ENCODE assay signal across 32 mouse cellular contexts in the genomic region with DNA sequence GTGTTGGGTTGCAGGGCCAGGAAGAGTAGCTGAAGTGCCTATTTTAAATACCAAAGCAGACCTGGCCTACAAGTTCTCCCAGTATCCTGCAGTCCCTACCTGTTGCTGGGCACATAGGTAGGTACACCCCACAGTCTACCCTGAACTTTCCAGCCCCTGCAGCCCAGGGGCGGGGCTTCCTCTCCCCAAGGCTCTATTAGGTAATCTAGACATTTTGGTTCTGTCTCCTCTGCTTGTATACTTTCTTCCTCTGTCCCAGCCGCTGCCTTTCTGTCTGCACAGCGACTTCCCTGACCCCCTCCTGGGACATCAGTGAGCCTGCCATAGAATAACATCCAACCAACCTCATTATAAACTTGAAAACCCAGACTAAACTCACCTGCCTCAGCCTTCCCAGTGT. TPM values are rescaled to one million over a fixed set of nuclear protein-coding genes. Genes with fewer than 3 reads are reported as not detected.
DNase-seq lines count a peak whose midpoint lies in the region; ATAC-seq and TF ChIP-seq lines count a peak whose summit lies in the region.
"Had no signal": no experiment of that assay in that cellular context is flagged by ENCODE, and none has a peak within 500 bp of the region (broad histone marks: within the 10 kb centered on the region; RNA-seq: fewer than 3 reads in every experiment).

No protein-coding gene starts in this region.

- H3K36me3 ChIP-seq in heart, embryonic 10.5 days: peaks cover 71% of the 10 kb centered on the region
- H3K36me3 ChIP-seq in lung, embryonic 16.5 days (ENCODE audit: control insufficient read depth, insufficient read depth, low read length): peaks cover 31% of the 10 kb centered on the region
- peaks cover 49% of the 10 kb centered on the region for H3K36me3 ChIP-seq in limb, embryonic 15.5 days

- TF ChIP-seq CTCF in layer of hippocampus, adult 2 months (conservative IDR thresholded peaks at IDR 0.05): no peak

- H3K9me3 ChIP-seq in heart, embryonic 10.5 days: no peaks in the 10 kb centered on the region
- no peaks in the 10 kb centered on the region for H3K9me3 ChIP-seq in lung, embryonic 16.5 days (ENCODE audit: control insufficient read depth, low read length)
- H3K9me3 ChIP-seq in limb, embryonic 15.5 days: no peaks in the 10 kb centered on the region
- H3K9me3 ChIP-seq: G1E; heart, embryonic 15.5 days; hindbrain, embryonic 12.5 days; intestine, embryonic 15.5 days; liver, embryonic 13.5 days; midbrain, embryonic 10.5 days; neural tube, embryonic 12.5 days had no signal

- no peaks in the 10 kb centered on the region for H3K27me3 ChIP-seq in heart, embryonic 10.5 days (ENCODE audit: insufficient read depth, poor library complexity, severe bottlenecking)
- H3K27me3 ChIP-seq in lung, embryonic 16.5 days (ENCODE audit: control insufficient read depth, insufficient read depth, low read depth, low read length): no peaks in the 10 kb centered on the region
- H3K27me3 ChIP-seq in limb, embryonic 15.5 days: no peaks in the 10 kb centered on the region
- H3K27me3 ChIP-seq: CH12.LX; heart, embryonic 15.5 days; hindbrain, embryonic 12.5 days; intestine, embryonic 15.5 days; liver, embryonic 13.5 days; neural tube, embryonic 12.5 days had no signal

- peaks cover 51% of the 10 kb centered on the region for H3K4me1 ChIP-seq in heart, embryonic 10.5 days
- H3K4me1 ChIP-seq in lung, embryonic 16.5 days (replicated peaks; ENCODE audit: control insufficient read depth, insufficient read depth, low read length): peaks cover 41% of the 10 kb centered on the region
- H3K4me1 ChIP-seq in limb, embryonic 15.5 days: peaks cover 36% of the 10 kb centered on the region
- H3K4me1 ChIP-seq: hindbrain, embryonic 12.5 days; neural tube, embryonic 12.5 days had no signal

- intact Hi-C loops in heart, postnatal 25 days (cut with DNase I): loop anchor here (2.0 kb wide), 1 partner anchor 54 kb away; no protein-coding TSS in a partner anchor

- peak; percentile 26; the same call in 1 of the 2 replicates for ATAC-seq in lung, embryonic 16.5 days (ENCODE audit: low read depth)
- no peak for ATAC-seq in limb, embryonic 15.5 days (ENCODE audit: insufficient number of reproducible peaks, low FRiP score, low TSS enrichment, low read depth)
- ATAC-seq: forebrain, embryonic 14.5 days; hindbrain, postnatal 0 days; intestine, embryonic 15.5 days had no signal

- peak; percentile 29 to 58 for DNase-seq in adrenal gland, adult (ENCODE audit: inconsistent age in 2 of 2, low spot score in 1 of 2)
- no peak for DNase-seq in adrenal gland, postnatal 4 days (ENCODE audit: low spot score in 2 of 2)
- no peak for DNase-seq in heart, embryonic 10.5 days (ENCODE audit: low spot score)
- DNase-seq in heart, postnatal 25 days (ENCODE audit: low spot score): no peak
- DNase-seq in lung, adult 18-20 months: no peak
- no peak for DNase-seq in layer of hippocampus, adult 2 months (ENCODE audit: low spot score in 2 of 2)
- DNase-seq: adrenal gland, postnatal 25 days; cerebellum, adult 8-10 months; gastrocnemius, postnatal 14 days; heart, postnatal 36 days; kidney, adult 2 months; kidney, postnatal 4 days; liver, embryonic 13.5 days; lung, postnatal 10 days; right cerebral cortex, adult 18-20 months; right cerebral cortex, postnatal 4 days; thymus, adult 18-20 months; thymus, postnatal 25 days had no signal

- H3K4me2 ChIP-seq in lung, embryonic 16.5 days (ENCODE audit: low read depth, low read length): no peak overlapping the region
- no peak overlapping the region for H3K4me2 ChIP-seq in limb, embryonic 15.5 days
- H3K4me2 ChIP-seq: heart, embryonic 15.5 days; hindbrain, embryonic 12.5 days; intestine, embryonic 15.5 days; liver, embryonic 13.5 days; neural tube, embryonic 12.5 days had no signal

- H3K27ac ChIP-seq in heart, embryonic 10.5 days: 0 out of 2 replicates have a peak overlapping the region, but pooled peaks have one; percentile 4
- peak overlapping the region; percentile 79 for H3K27ac ChIP-seq in lung, embryonic 16.5 days (ENCODE audit: low read length)
- H3K27ac ChIP-seq in limb, embryonic 15.5 days: peak overlapping the region; percentile 51
- H3K27ac ChIP-seq in layer of hippocampus, adult 2 months: no peak overlapping the region
- H3K27ac ChIP-seq: heart, embryonic 15.5 days; hindbrain, embryonic 12.5 days; hindbrain, postnatal 0 days; kidney, postnatal 0 days; liver, embryonic 13.5 days; midbrain, embryonic 10.5 days; neural tube, embryonic 12.5 days; stomach, postnatal 0 days had no signal

- peak overlapping the region; percentile 34 for H3K9ac ChIP-seq in lung, embryonic 16.5 days (ENCODE audit: low read length)
- H3K9ac ChIP-seq in limb, embryonic 15.5 days: no peak overlapping the region
- H3K9ac ChIP-seq: heart, embryonic 15.5 days; hindbrain, embryonic 12.5 days; intestine, embryonic 15.5 days; liver, embryonic 13.5 days; neural tube, embryonic 12.5 days had no signal

- WGBS in heart, embryonic 10.5 days: 63% methylated on average over 3 of the region's 3 CpGs
- whole genome bisulfite sequencing in lung, embryonic 16.5 days: 63% methylated on average over 3 of the region's 3 CpGs
- 85% methylated on average over 3 of the region's 3 CpGs for WGBS in limb, embryonic 15.5 days

- H3K4me3 ChIP-seq in heart, embryonic 10.5 days: no peak overlapping the region
- no peak overlapping the region for H3K4me3 ChIP-seq in lung, embryonic 16.5 days (ENCODE audit: low read length)
- H3K4me3 ChIP-seq in limb, embryonic 15.5 days: no peak overlapping the region
- H3K4me3 ChIP-seq in layer of hippocampus, adult 2 months: no peak overlapping the region
- H3K4me3 ChIP-seq: heart, embryonic 15.5 days; hindbrain, embryonic 12.5 days; intestine, embryonic 15.5 days; liver, embryonic 13.5 days; midbrain, embryonic 10.5 days; myocyte; neural tube, embryonic 12.5 days had no signal

RNA-seq across cellular contexts. Expression of a gene that starts 9.7 kb away (rescaled TPM):
- total RNA-seq in adrenal gland, postnatal 4 days (2021): 10 to 100 TPM; 19.6 to 22.8 TPM
- 112 and 160 TPM in 2 replicates for polyA plus RNA-seq in heart, embryonic 10.5 days (2016; fragmentation: Nextera tagmentation; extraction: Ambion mirVana)
- 1 to 10 TPM; 3.2 to 4.0 TPM for total RNA-seq in heart, postnatal 25 days (2021)
- 134 and 144 TPM in 2 replicates for polyA plus RNA-seq in lung, embryonic 16.5 days (2015; fragmentation: Nextera tagmentation; extraction: Ambion mirVana)
- polyA plus RNA-seq in limb, embryonic 15.5 days (2015; fragmentation: Nextera tagmentation; extraction: Ambion mirVana): 84.3 and 89.8 TPM in 2 replicates
- total RNA-seq in layer of hippocampus, adult 2 months (2021): 1 to 10 TPM; 2.2 to 2.9 TPM

RNA-seq across cellular contexts. Expression of a gene that starts 27.1 kb away (rescaled TPM):
- 10 to 100 TPM; 26.7 to 31.9 TPM for total RNA-seq in adrenal gland, postnatal 4 days (2021)
- polyA plus RNA-seq in heart, embryonic 10.5 days (2016; fragmentation: Nextera tagmentation; extraction: Ambion mirVana): 36.6 and 42.9 TPM in 2 replicates
- total RNA-seq in heart, postnatal 25 days (2021): 1 to 10 TPM; 2.7 to 3.1 TPM
- polyA plus RNA-seq in lung, embryonic 16.5 days (2015; fragmentation: Nextera tagmentation; extraction: Ambion mirVana): 33.4 and 36.0 TPM in 2 replicates
- polyA plus RNA-seq in limb, embryonic 15.5 days (2015; fragmentation: Nextera tagmentation; extraction: Ambion mirVana): 41.4 and 42.8 TPM in 2 replicates
- 10 to 100 TPM; 12.0 to 16.2 TPM for total RNA-seq in layer of hippocampus, adult 2 months (2021)

RNA-seq across cellular contexts. Expression of a gene that starts 48.2 kb away (rescaled TPM):
- 10 to 100 TPM; 52.5 to 57.4 TPM for total RNA-seq in adrenal gland, postnatal 4 days (2021)
- polyA plus RNA-seq in heart, embryonic 10.5 days (2016; fragmentation: Nextera tagmentation; extraction: Ambion mirVana): 16.4 and 16.9 TPM in 2 replicates
- total RNA-seq in heart, postnatal 25 days (2021): 10 to 100 TPM; 52.5 to 58.0 TPM
- 25.5 and 26.3 TPM in 2 replicates for polyA plus RNA-seq in lung, embryonic 16.5 days (2015; fragmentation: Nextera tagmentation; extraction: Ambion mirVana)
- 20.9 and 22.7 TPM in 2 replicates for polyA plus RNA-seq in limb, embryonic 15.5 days (2015; fragmentation: Nextera tagmentation; extraction: Ambion mirVana)
- total RNA-seq in layer of hippocampus, adult 2 months (2021): 1 to 10 TPM; 7.0 to 8.4 TPM
- polyA plus RNA-seq: G1E had no signal

Comparison
In these comparisons a context has a peak if more than half of its experiments do, and no peak if none do; other contexts are left out.
1. DNase-seq: peak in adrenal gland, adult (2 of 2); none in adrenal gland, postnatal 4 days (0 of 2), heart, embryonic 10.5 days (single experiment), heart, postnatal 25 days (single experiment), lung, adult 18-20 months (0 of 2) and layer of hippocampus, adult 2 months (0 of 2).
2. RNA of a gene that starts 9.7 kb away (total RNA-seq): 19.6 to 22.8 TPM in adrenal gland, postnatal 4 days; 3.2 to 4.0 TPM in heart, postnatal 25 days and 2.2 to 2.9 TPM in layer of hippocampus, adult 2 months; every median in the first group is over 4 times any median in the second.
3. RNA of a gene that starts 48.2 kb away (total RNA-seq): 52.5 to 58.0 TPM in heart, postnatal 25 days and 52.5 to 57.4 TPM in adrenal gland, postnatal 4 days; 7.0 to 8.4 TPM in layer of hippocampus, adult 2 months; every median in the first group is over 4 times any median in the second.